Comparison of ENCODE assay signal across 13 mouse cellular contexts in genomic region chr1:134530618-134531017, GRCm38 (mm10). TPM values are rescaled to one million over a fixed set of nuclear protein-coding genes. Genes with fewer than 3 reads are reported as not detected.
DNase-seq lines count a peak whose midpoint lies in the region; ATAC-seq and TF ChIP-seq lines count a peak whose summit lies in the region.
"Had no signal": no experiment of that assay in that cellular context is flagged by ENCODE, and none has a peak within 500 bp of the region (broad histone marks: within the 10 kb centered on the region; RNA-seq: fewer than 3 reads in every experiment).

No protein-coding gene starts in this region.

- 76% methylated on average over 6 of the region's 6 CpGs for WGBS in liver, embryonic 12.5 days (ENCODE audit: insufficient replicate concordance)
- WGBS in liver, postnatal 0 days (ENCODE audit: insufficient replicate concordance): 76% methylated on average over 6 of the region's 6 CpGs
- WGBS in hindbrain, embryonic 16.5 days: 60% methylated on average over 6 of the region's 6 CpGs

- no peaks in the 10 kb centered on the region for H3K36me3 ChIP-seq in liver, embryonic 12.5 days
- no peaks in the 10 kb centered on the region for H3K36me3 ChIP-seq in liver, postnatal 0 days (replicated peaks; ENCODE audit: insufficient read depth, low read length)
- H3K36me3 ChIP-seq in hindbrain, embryonic 16.5 days (ENCODE audit: control insufficient read depth, insufficient read depth, low read length): no peaks in the 10 kb centered on the region
- H3K36me3 ChIP-seq: embryonic facial prominence, embryonic 10.5 days; heart, embryonic 12.5 days; limb, embryonic 10.5 days had no signal

- no peak overlapping the region for H3K9ac ChIP-seq in liver, embryonic 12.5 days
- H3K9ac ChIP-seq in liver, postnatal 0 days (replicated peaks): no peak overlapping the region
- H3K9ac ChIP-seq in hindbrain, embryonic 16.5 days (ENCODE audit: low read depth, low read length): no peak overlapping the region
- H3K9ac ChIP-seq: heart, embryonic 12.5 days had no signal

- no peak for TF ChIP-seq POLR2A in cortical plate, adult 2 months (IDR thresholded peaks at IDR 0.05; ENCODE audit: extremely low read depth, insufficient read depth, low read length)

- TF ChIP-seq EP300 in liver, postnatal 0 days (IDR thresholded peaks at IDR 0.05; ENCODE audit: low read depth): no peak

- H3K27me3 ChIP-seq in liver, embryonic 12.5 days (replicated peaks): no peaks in the 10 kb centered on the region
- H3K27me3 ChIP-seq in liver, postnatal 0 days (ENCODE audit: insufficient read depth, low read length): no peaks in the 10 kb centered on the region
- no peaks in the 10 kb centered on the region for H3K27me3 ChIP-seq in hindbrain, embryonic 16.5 days (replicated peaks; ENCODE audit: control insufficient read depth, insufficient read depth, low read length)
- H3K27me3 ChIP-seq: heart, embryonic 12.5 days had no signal

- H3K4me1 ChIP-seq in liver, embryonic 12.5 days: peaks cover 49% of the 10 kb centered on the region
- peaks cover 11% of the 10 kb centered on the region; the same call in 1 of the 2 replicates for H3K4me1 ChIP-seq in liver, postnatal 0 days (ENCODE audit: insufficient read depth)
- no peaks in the 10 kb centered on the region; the same call in 1 of the 2 replicates for H3K4me1 ChIP-seq in cortical plate, adult 2 months (ENCODE audit: control insufficient read depth, insufficient read depth, low read length)
- no peaks in the 10 kb centered on the region for H3K4me1 ChIP-seq in hindbrain, embryonic 16.5 days (ENCODE audit: control insufficient read depth, insufficient read depth, low read depth, low read length)
- H3K4me1 ChIP-seq: embryonic facial prominence, embryonic 10.5 days; heart, embryonic 12.5 days; limb, embryonic 10.5 days had no signal

- TF ChIP-seq CTCF in liver, postnatal 0 days (IDR thresholded peaks at IDR 0.05; ENCODE audit: low read depth): no peak
- TF ChIP-seq CTCF in cortical plate, adult 2 months (IDR thresholded peaks at IDR 0.05; ENCODE audit: extremely low read depth, insufficient read depth, low read length): no peak

- H3K4me3 ChIP-seq in liver, embryonic 12.5 days: no peak overlapping the region
- no peak overlapping the region for H3K4me3 ChIP-seq in liver, postnatal 0 days (ENCODE audit: low read depth, low read length)
- H3K4me3 ChIP-seq in cortical plate, adult 2 months (ENCODE audit: insufficient read depth, low read length): no peak overlapping the region
- no peak overlapping the region for H3K4me3 ChIP-seq in hindbrain, embryonic 16.5 days (ENCODE audit: low read length)
- H3K4me3 ChIP-seq: embryonic facial prominence, embryonic 10.5 days; heart, embryonic 12.5 days; limb, embryonic 10.5 days; myocyte had no signal

- peak overlapping the region; percentile 43 for H3K27ac ChIP-seq in liver, embryonic 12.5 days
- H3K27ac ChIP-seq in liver, postnatal 0 days (ENCODE audit: low read depth): no peak overlapping the region
- peak overlapping the region; percentile 90 for H3K27ac ChIP-seq in cortical plate, adult 2 months (ENCODE audit: insufficient read depth, low read length)
- H3K27ac ChIP-seq in hindbrain, embryonic 16.5 days (ENCODE audit: low read depth, low read length): no peak overlapping the region
- H3K27ac ChIP-seq: embryonic facial prominence, embryonic 10.5 days; limb, embryonic 10.5 days had no signal

- intact Hi-C loops in left cerebral cortex, postnatal 36 days (cut with DNase I): no loop called here

- ATAC-seq in liver, embryonic 12.5 days: no peak
- ATAC-seq in liver, postnatal 0 days: no peak
- ATAC-seq in hindbrain, embryonic 16.5 days: peak; percentile 91
- ATAC-seq: intestine, embryonic 16.5 days; lung, postnatal 0 days had no signal

- H3K4me2 ChIP-seq in liver, embryonic 12.5 days: no peak overlapping the region
- H3K4me2 ChIP-seq in liver, postnatal 0 days (ENCODE audit: low read depth, low read length): no peak overlapping the region
- no peak overlapping the region for H3K4me2 ChIP-seq in hindbrain, embryonic 16.5 days (ENCODE audit: low read length)
- H3K4me2 ChIP-seq: heart, embryonic 12.5 days had no signal

- H3K9me3 ChIP-seq in liver, embryonic 12.5 days (replicated peaks): no peaks in the 10 kb centered on the region
- no peaks in the 10 kb centered on the region for H3K9me3 ChIP-seq in liver, postnatal 0 days (ENCODE audit: low read length)
- H3K9me3 ChIP-seq in hindbrain, embryonic 16.5 days (ENCODE audit: control insufficient read depth, low read length): no peaks in the 10 kb centered on the region
- H3K9me3 ChIP-seq: embryonic facial prominence, embryonic 10.5 days; heart, embryonic 12.5 days; limb, embryonic 10.5 days had no signal

- no peak for DNase-seq in liver, postnatal 0 days
- peak; percentile 29 to 33 for DNase-seq in left cerebral cortex, postnatal 36 days (ENCODE audit: low spot score in 2 of 2)
- DNase-seq in retina, embryonic 14.5 days (ENCODE audit: low spot score): no peak
- DNase-seq in cerebellum, postnatal 14 days: no peak

RNA-seq across cellular contexts. Expression of gene Mgat4e, which starts 18.9 kb away (rescaled TPM):
- not detected in 2 replicates for polyA plus RNA-seq in liver, embryonic 12.5 days (2016; fragmentation: Nextera tagmentation; extraction: Ambion mirVana)
- polyA plus RNA-seq in liver, postnatal 0 days (2015; fragmentation: Nextera tagmentation; extraction: Ambion mirVana): not detected in 2 replicates
- polyA plus RNA-seq in cortical plate, adult 2 months (2012; rRNA removed): 0.08 TPM in 1 of 2 replicates, not detected in the other
- polyA plus RNA-seq in hindbrain, embryonic 16.5 days (2015; fragmentation: Nextera tagmentation; extraction: Ambion mirVana): not detected in 2 replicates
- not detected for total RNA-seq in left cerebral cortex, postnatal 36 days (2021)
- polyA plus RNA-seq: embryonic facial prominence, embryonic 10.5 days; heart, embryonic 12.5 days; intestine, embryonic 16.5 days; limb, embryonic 10.5 days; lung, postnatal 0 days; myocyte had no signal

RNA-seq across cellular contexts. Expression of gene Kdm5b, which starts 29.4 kb away (rescaled TPM):
- polyA plus RNA-seq in liver, embryonic 12.5 days (2016; fragmentation: Nextera tagmentation; extraction: Ambion mirVana): 16.1 and 16.5 TPM in 2 replicates
- polyA plus RNA-seq in liver, postnatal 0 days (2015; fragmentation: Nextera tagmentation; extraction: Ambion mirVana): 5.8 and 6.4 TPM in 2 replicates
- 26.4 and 27.9 TPM in 2 replicates for polyA plus RNA-seq in cortical plate, adult 2 months (2012; rRNA removed)
- polyA plus RNA-seq in hindbrain, embryonic 16.5 days (2015; fragmentation: Nextera tagmentation; extraction: Ambion mirVana): 49.9 and 58.9 TPM in 2 replicates
- total RNA-seq in left cerebral cortex, postnatal 36 days (2021): 10 to 100 TPM; 57.7 to 67.6 TPM

RNA-seq across cellular contexts. Expression of gene Rabif, which starts 36.2 kb away (rescaled TPM):
- polyA plus RNA-seq in liver, embryonic 12.5 days (2016; fragmentation: Nextera tagmentation; extraction: Ambion mirVana): 23.5 and 24.2 TPM in 2 replicates
- polyA plus RNA-seq in liver, postnatal 0 days (2015; fragmentation: Nextera tagmentation; extraction: Ambion mirVana): 12.4 and 13.2 TPM in 2 replicates
- 28.7 TPM in 2 replicates for polyA plus RNA-seq in cortical plate, adult 2 months (2012; rRNA removed)
- 78.8 and 81.5 TPM in 2 replicates for polyA plus RNA-seq in hindbrain, embryonic 16.5 days (2015; fragmentation: Nextera tagmentation; extraction: Ambion mirVana)
- 10 to 100 TPM; 26.1 to 29.5 TPM for total RNA-seq in left cerebral cortex, postnatal 36 days (2021)

Comparison
In these comparisons a context has a peak if more than half of its experiments do, and no peak if none do; other contexts are left out.
1. H3K27ac ChIP-seq: peak in liver, embryonic 12.5 days (single experiment) and cortical plate, adult 2 months (single experiment); none in liver, postnatal 0 days (single experiment) and hindbrain, embryonic 16.5 days (single experiment).
2. DNase-seq: peak in left cerebral cortex, postnatal 36 days (2 of 2); none in liver, postnatal 0 days (single experiment), retina, embryonic 14.5 days (single experiment) and cerebellum, postnatal 14 days (0 of 2).